Mouse (Mus musculus): ENCODE data around the gene Mapk13. TPM values are rescaled to one million over a fixed set of nuclear protein-coding genes. Genes with fewer than 3 reads are reported as not detected.
"Not testable (repeated sequence)": the region's sequence is repeated elsewhere in the genome, so short reads cannot be mapped to it uniquely, and the experiment has no call there.

Gene Mapk13
- polyA plus RNA-seq, 1 experiment from 2014 or later = 2.3 TPM

- no peak overlapping the region for H3K27ac ChIP-seq (ENCODE audit: low read depth, low read length)
- no peak overlapping the region for H3K4me3 ChIP-seq (ENCODE audit: low read depth, low read length)
- 92% methylated on average over 18 of the region's 18 CpGs for WGBS
- H3K4me2 ChIP-seq (ENCODE audit: low read depth, low read length, severe bottlenecking) = no peak overlapping the region
- no peaks in the 10 kb centered on the region for H3K27me3 ChIP-seq (ENCODE audit: control insufficient read depth, insufficient read depth, low read length)
- DNase-seq (ENCODE audit: low spot score) = no peak
- peaks cover 23% of the 10 kb centered on the region for H3K36me3 ChIP-seq (ENCODE audit: control insufficient read depth, insufficient read depth, low read length)
- H3K9ac ChIP-seq (ENCODE audit: low read length) = no peak overlapping the region
- no peaks in the 10 kb centered on the region for H3K9me3 ChIP-seq (ENCODE audit: control insufficient read depth, low read length)
- no peaks in the 10 kb centered on the region for H3K4me1 ChIP-seq (replicated peaks; ENCODE audit: control insufficient read depth, insufficient read depth, low read length)
- no peak for ATAC-seq (replicated peaks; ENCODE audit: low FRiP score)
Measured at GRCm38 (mm10) chr17:28814529-28815097, 45.5 kb downstream of the Mapk13 start.

DNA sequence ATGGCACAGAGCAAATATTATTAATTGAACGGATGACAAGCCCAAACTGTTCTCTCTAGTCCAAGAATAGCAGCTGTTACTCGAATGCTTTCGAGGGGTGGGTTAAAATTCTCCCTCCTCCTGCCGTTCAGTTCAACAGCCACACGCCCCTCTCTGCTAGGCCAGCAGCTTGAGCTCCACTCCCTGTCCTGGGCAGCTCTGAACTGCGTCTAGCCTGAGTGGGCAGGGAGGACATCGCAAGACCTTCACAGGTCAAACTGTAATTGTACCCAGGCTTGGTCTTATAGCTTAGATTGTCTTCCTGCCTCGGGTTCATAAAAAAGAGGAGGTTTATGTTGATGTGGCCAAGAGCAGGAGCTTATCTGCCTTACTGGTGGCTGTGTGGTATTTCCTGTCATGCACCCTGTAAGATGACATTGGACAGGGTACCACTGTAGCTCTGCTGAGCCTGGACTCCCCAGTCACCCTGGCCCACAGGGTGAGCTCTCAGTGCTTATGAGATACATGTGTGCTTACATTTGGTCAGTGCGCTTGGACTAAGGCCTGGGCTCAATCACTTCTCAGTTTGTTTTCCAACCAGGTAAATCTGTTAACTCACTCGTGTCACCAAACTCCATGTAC, 46.4 kb downstream of the Mapk13 start:
- WGBS = 95% methylated on average over 10 of the region's 10 CpGs
- Histone ChIP-seq H3K9ac (ENCODE audit: low read length) (no peak overlapping the region), H3K27me3 (ENCODE audit: control insufficient read depth, insufficient read depth, low read length) (no peaks in the 10 kb centered on the region), H3K4me3 (ENCODE audit: low read depth, low read length) (no peak overlapping the region), H3K36me3 (ENCODE audit: control insufficient read depth, insufficient read depth, low read length) (peaks cover 23% of the 10 kb centered on the region), H3K9me3 (ENCODE audit: control insufficient read depth, low read length) (no peaks in the 10 kb centered on the region), H3K4me2 (ENCODE audit: low read depth, low read length, severe bottlenecking) (no peak overlapping the region), H3K4me1 (replicated peaks; ENCODE audit: control insufficient read depth, insufficient read depth, low read length) (no peaks in the 10 kb centered on the region), H3K27ac (ENCODE audit: low read depth, low read length) (no peak overlapping the region)
- DNase-seq (ENCODE audit: low spot score) = no peak
- ATAC-seq (replicated peaks; ENCODE audit: low FRiP score) = no peak

GRCm38 (mm10) chr17:28816326-28816725, 47.2 kb downstream of the Mapk13 start:
- not testable (repeated sequence) for H3K4me1 ChIP-seq (replicated peaks; ENCODE audit: control insufficient read depth, insufficient read depth, low read length); H3K27ac ChIP-seq (ENCODE audit: low read depth, low read length); DNase-seq (ENCODE audit: low spot score); H3K4me2 ChIP-seq (ENCODE audit: low read depth, low read length, severe bottlenecking); H3K9ac ChIP-seq (ENCODE audit: low read length); ATAC-seq (replicated peaks; ENCODE audit: low FRiP score); H3K9me3 ChIP-seq (ENCODE audit: control insufficient read depth, low read length); H3K27me3 ChIP-seq (ENCODE audit: control insufficient read depth, insufficient read depth, low read length); H3K4me3 ChIP-seq (ENCODE audit: low read depth, low read length)
- H3K36me3 ChIP-seq (ENCODE audit: control insufficient read depth, insufficient read depth, low read length) = peaks cover 23% of the 10 kb centered on the region
- 95% methylated on average over 10 of the region's 10 CpGs for WGBS

- ATAC-seq (replicated peaks; ENCODE audit: low FRiP score) (no peak), DNase-seq (ENCODE audit: low spot score) (no peak)
- Histone ChIP-seq H3K4me1 (replicated peaks; ENCODE audit: control insufficient read depth, insufficient read depth, low read length) (no peaks in the 10 kb centered on the region), H3K4me3 (ENCODE audit: low read depth, low read length) (no peak overlapping the region), H3K36me3 (ENCODE audit: control insufficient read depth, insufficient read depth, low read length) (peaks cover 23% of the 10 kb centered on the region), H3K4me2 (ENCODE audit: low read depth, low read length, severe bottlenecking) (no peak overlapping the region), H3K27ac (ENCODE audit: low read depth, low read length) (no peak overlapping the region), H3K27me3 (ENCODE audit: control insufficient read depth, insufficient read depth, low read length) (no peaks in the 10 kb centered on the region), H3K9me3 (ENCODE audit: control insufficient read depth, low read length) (no peaks in the 10 kb centered on the region), H3K9ac (ENCODE audit: low read length) (no peak overlapping the region)
- WGBS = 96% methylated on average over 25 of the region's 25 CpGs
Measured at GRCm38 (mm10) chr17:28816875-28817811, 48.0 kb downstream of the Mapk13 start.

- no peak overlapping the region for H3K4me3 ChIP-seq (ENCODE audit: low read depth, low read length)
- 80% methylated on average over 2 of the region's 2 CpGs for WGBS
- no peak overlapping the region for H3K4me2 ChIP-seq (ENCODE audit: low read depth, low read length, severe bottlenecking)
- DNase-seq (ENCODE audit: low spot score) = no peak
- no peaks in the 10 kb centered on the region for H3K4me1 ChIP-seq (replicated peaks; ENCODE audit: control insufficient read depth, insufficient read depth, low read length)
- no peak overlapping the region for H3K27ac ChIP-seq (ENCODE audit: low read depth, low read length)
- no peak overlapping the region for H3K9ac ChIP-seq (ENCODE audit: low read length)
- peaks cover 18% of the 10 kb centered on the region for H3K36me3 ChIP-seq (ENCODE audit: control insufficient read depth, insufficient read depth, low read length)
- H3K9me3 ChIP-seq (ENCODE audit: control insufficient read depth, low read length) = no peaks in the 10 kb centered on the region
- ATAC-seq (replicated peaks; ENCODE audit: low FRiP score) = no peak
- H3K27me3 ChIP-seq (ENCODE audit: control insufficient read depth, insufficient read depth, low read length) = no peaks in the 10 kb centered on the region
Measured at GRCm38 (mm10) chr17:28820189-28820588, 51.1 kb downstream of the Mapk13 start.

DNA sequence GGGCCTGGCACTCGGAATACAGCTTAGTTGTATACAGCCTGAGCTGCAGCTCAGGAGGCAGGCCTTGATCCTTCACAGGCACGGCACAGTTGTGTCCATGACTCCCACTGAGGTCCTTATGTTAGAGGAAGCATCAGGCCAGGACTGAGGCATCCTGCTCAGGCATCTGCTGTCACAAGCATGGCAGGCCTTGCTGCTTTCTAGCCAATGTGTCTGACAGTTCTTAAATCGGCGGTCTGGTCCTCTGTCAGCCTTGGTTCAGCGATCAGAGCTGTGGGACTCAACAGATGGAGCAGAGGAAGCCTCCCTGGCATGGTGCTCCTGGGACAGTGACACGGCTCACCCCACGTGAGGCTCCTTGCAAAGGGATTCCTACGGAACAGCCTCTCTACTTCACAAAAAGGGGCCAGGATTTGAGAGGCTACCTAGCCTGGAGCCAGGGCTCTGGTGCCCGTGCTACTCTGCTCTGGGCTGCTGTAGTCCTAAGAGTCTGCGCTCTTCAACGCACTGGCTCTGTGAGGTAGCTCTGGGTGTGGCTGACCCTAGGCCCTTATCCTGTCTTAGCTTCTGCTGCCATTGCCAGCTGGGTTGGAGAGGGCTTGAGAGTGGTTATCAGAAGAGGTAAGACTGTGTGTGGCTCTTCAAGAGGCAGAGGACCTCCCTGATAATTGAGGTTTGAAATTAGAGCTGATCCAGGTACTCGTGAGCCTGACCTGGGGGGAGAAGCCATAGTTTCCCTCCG, 54.1 kb downstream of the Mapk13 start:
- Histone ChIP-seq H3K9ac (ENCODE audit: low read length) (no peak overlapping the region), H3K36me3 (ENCODE audit: control insufficient read depth, insufficient read depth, low read length) (peaks cover 11% of the 10 kb centered on the region; the same call in 1 of the 2 replicates), H3K4me3 (ENCODE audit: low read depth, low read length) (no peak overlapping the region), H3K9me3 (ENCODE audit: control insufficient read depth, low read length) (no peaks in the 10 kb centered on the region), H3K4me1 (replicated peaks; ENCODE audit: control insufficient read depth, insufficient read depth, low read length) (no peaks in the 10 kb centered on the region), H3K27ac (ENCODE audit: low read depth, low read length) (no peak overlapping the region), H3K4me2 (ENCODE audit: low read depth, low read length, severe bottlenecking) (no peak overlapping the region), H3K27me3 (ENCODE audit: control insufficient read depth, insufficient read depth, low read length) (no peaks in the 10 kb centered on the region)
- DNase-seq (ENCODE audit: low spot score) (no peak), ATAC-seq (replicated peaks; ENCODE audit: low FRiP score) (no peak)
- WGBS = 90% methylated on average over 13 of the region's 13 CpGs

GRCm38 (mm10) chr17:28823749-28824148, 54.7 kb downstream of the Mapk13 start:
- DNase-seq (ENCODE audit: low spot score) = no peak
- ATAC-seq (replicated peaks; ENCODE audit: low FRiP score) = no peak
- Histone ChIP-seq H3K27ac (ENCODE audit: low read depth, low read length) (no peak overlapping the region), H3K4me1 (replicated peaks; ENCODE audit: control insufficient read depth, insufficient read depth, low read length) (no peaks in the 10 kb centered on the region), H3K4me2 (ENCODE audit: low read depth, low read length, severe bottlenecking) (no peak overlapping the region), H3K9ac (ENCODE audit: low read length) (no peak overlapping the region), H3K36me3 (ENCODE audit: control insufficient read depth, insufficient read depth, low read length) (peaks cover 6% of the 10 kb centered on the region; the same call in 1 of the 2 replicates), H3K4me3 (ENCODE audit: low read depth, low read length) (no peak overlapping the region), H3K9me3 (ENCODE audit: control insufficient read depth, low read length) (no peaks in the 10 kb centered on the region), H3K27me3 (ENCODE audit: control insufficient read depth, insufficient read depth, low read length) (no peaks in the 10 kb centered on the region)
- 91% methylated on average over 11 of the region's 11 CpGs for WGBS

DNA sequence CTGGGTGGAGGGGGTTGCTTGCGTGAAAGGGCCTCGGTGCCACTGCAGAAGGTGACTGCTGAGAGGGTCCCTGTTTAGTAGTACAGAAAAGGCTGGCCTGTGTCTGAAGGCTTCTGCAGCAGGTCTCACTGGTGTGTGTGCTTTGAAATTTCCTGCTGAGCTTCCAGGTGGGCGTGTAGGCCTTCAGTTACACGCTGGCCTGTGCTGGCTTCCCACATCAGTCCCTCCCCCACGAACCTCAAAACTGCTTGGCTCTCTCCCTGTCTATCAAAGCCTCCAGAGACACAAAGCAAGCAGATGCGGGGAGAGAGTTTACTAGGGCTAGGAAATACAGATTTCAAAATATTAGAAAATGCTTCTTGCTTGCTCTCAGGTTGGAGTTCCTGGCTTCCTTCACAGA, 55.8 kb downstream of the Mapk13 start:
- WGBS = 92% methylated on average over 6 of the region's 6 CpGs
- ATAC-seq (replicated peaks; ENCODE audit: low FRiP score) (no peak), DNase-seq (ENCODE audit: low spot score) (no peak)
- Histone ChIP-seq H3K4me3 (ENCODE audit: low read depth, low read length) (no peak overlapping the region), H3K36me3 (ENCODE audit: control insufficient read depth, insufficient read depth, low read length) (peaks cover 4% of the 10 kb centered on the region; the same call in 1 of the 2 replicates), H3K9me3 (ENCODE audit: control insufficient read depth, low read length) (no peaks in the 10 kb centered on the region), H3K27ac (ENCODE audit: low read depth, low read length) (no peak overlapping the region), H3K4me2 (ENCODE audit: low read depth, low read length, severe bottlenecking) (no peak overlapping the region), H3K27me3 (ENCODE audit: control insufficient read depth, insufficient read depth, low read length) (no peaks in the 10 kb centered on the region), H3K9ac (ENCODE audit: low read length) (no peak overlapping the region), H3K4me1 (replicated peaks; ENCODE audit: control insufficient read depth, insufficient read depth, low read length) (no peaks in the 10 kb centered on the region)

All from forebrain, embryonic 11.5 days (tissue).